Comparison of ENCODE assay signal across 9 mouse cellular contexts in the genomic region with DNA sequence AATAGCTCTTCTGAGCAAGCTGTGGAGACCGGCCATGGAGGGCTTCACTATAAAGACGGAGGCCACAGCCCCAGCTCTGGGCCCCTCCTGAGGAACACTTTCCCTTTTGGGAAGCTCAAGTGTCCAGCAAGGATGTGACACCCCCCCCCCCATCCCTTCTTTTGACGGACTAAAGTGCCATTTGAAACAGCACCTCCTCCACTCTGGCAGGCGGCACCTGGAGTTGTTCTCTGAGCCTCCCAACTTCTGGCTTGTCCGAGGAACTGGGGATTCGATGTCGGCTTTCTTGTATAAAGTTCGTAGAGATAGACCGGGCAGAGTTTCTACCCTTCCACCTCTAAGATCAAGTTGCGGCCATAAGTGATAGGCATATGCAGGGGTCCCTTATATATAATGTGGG.
A peak's percentile ranks its signal among the peaks of the same experiment; 100 is the strongest.
DNase-seq lines count a peak whose midpoint lies in the region; ATAC-seq and TF ChIP-seq lines count a peak whose summit lies in the region.
"Had no signal": no experiment of that assay in that cellular context is flagged by ENCODE, and none has a peak within 500 bp of the region (broad histone marks: within the 10 kb centered on the region; RNA-seq: fewer than 3 reads in every experiment).

No protein-coding gene starts in this region.

- H3K4me2 ChIP-seq in liver, embryonic 12.5 days, result peak overlapping the region; percentile 96

- no peak for ATAC-seq in liver, embryonic 12.5 days

- no peak for TF ChIP-seq EP300 in heart, adult 2 months (IDR thresholded peaks at IDR 0.05; ENCODE audit: insufficient read depth, low read depth, low read length)

- DNase-seq in heart, adult 2 months, result no peak
- DNase-seq in heart, postnatal 36 days, result no peak
- DNase-seq in thymus, postnatal 25 days, result peak; percentile 20
- no peak for DNase-seq in thymus, postnatal 36 days
- DNase-seq in spleen, adult 18-20 months, result no peak
- DNase-seq in cerebellum, adult 9-11 months, result no peak
- no peak for DNase-seq in adrenal gland, adult 8-10 months

- H3K4me3 ChIP-seq in heart, adult 2 months, result peak overlapping the region; percentile 97
- peak overlapping the region; percentile 73 for H3K4me3 ChIP-seq in liver, embryonic 12.5 days

- peak overlapping the region; percentile 99 for H3K9ac ChIP-seq in heart, adult 2 months (ENCODE audit: low read depth, low read length)
- peak overlapping the region; percentile 72 for H3K9ac ChIP-seq in liver, embryonic 12.5 days

- no peaks in the 10 kb centered on the region for H3K27me3 ChIP-seq in heart, adult 2 months (ENCODE audit: control insufficient read depth, insufficient read depth, low read length)
- peaks cover 68% of the 10 kb centered on the region for H3K27me3 ChIP-seq in liver, embryonic 12.5 days (replicated peaks)
- H3K27me3 ChIP-seq: CH12.LX had no signal

- H3K36me3 ChIP-seq in heart, adult 2 months (ENCODE audit: control insufficient read depth, insufficient read depth, low read length), result peaks cover 9% of the 10 kb centered on the region
- no peaks in the 10 kb centered on the region for H3K36me3 ChIP-seq in liver, embryonic 12.5 days

- peaks cover 8% of the 10 kb centered on the region for H3K4me1 ChIP-seq in heart, adult 2 months (ENCODE audit: control insufficient read depth, insufficient read depth, low read length)
- H3K4me1 ChIP-seq in liver, embryonic 12.5 days, result peaks cover 45% of the 10 kb centered on the region

- TF ChIP-seq POLR2A in heart, adult 2 months (IDR thresholded peaks at IDR 0.05; ENCODE audit: insufficient read depth, low read depth, low read length), result no peak

- H3K27ac ChIP-seq in heart, adult 2 months, result peak overlapping the region; percentile 98
- H3K27ac ChIP-seq in liver, embryonic 12.5 days, result peak overlapping the region; percentile 54; the same call in 1 of the 2 replicates

- WGBS in heart, adult 2 months, result 5% methylated on average over 10 of the region's 10 CpGs
- WGBS in liver, embryonic 12.5 days (ENCODE audit: insufficient replicate concordance), result 2% methylated on average over 10 of the region's 10 CpGs

- 0 out of 2 replicates have a peak, but pooled peaks cover 1% of the 10 kb centered on the region for H3K79me2 ChIP-seq in heart, adult 2 months (replicated peaks; ENCODE audit: control insufficient read depth, insufficient read depth, low read length)

- intact Hi-C loops in heart, adult 2 months (cut with DNase I), result loop anchor here (2.0 to 5.0 kb wide), 5 partner anchors 33 to 107 kb away; no protein-coding TSS in a partner anchor
- intact Hi-C loops in heart, postnatal 36 days (cut with DNase I), result loop anchor here (2.0 to 5.0 kb wide), 5 partner anchors 33 to 107 kb away; no protein-coding TSS in a partner anchor

- no peak for TF ChIP-seq CTCF in heart, adult 2 months (IDR thresholded peaks at IDR 0.05)

- H3K9me3 ChIP-seq in liver, embryonic 12.5 days (replicated peaks), result no peaks in the 10 kb centered on the region
